ENCODE assay signal across 23 mouse cellular contexts in genomic region chr4:107052962-107053553, GRCm38 (mm10). TPM values are rescaled to one million over a fixed set of nuclear protein-coding genes. Genes with fewer than 3 reads are reported as not detected.
A peak's percentile ranks its signal among the peaks of the same experiment; 100 is the strongest.
DNase-seq lines count a peak whose midpoint lies in the region; ATAC-seq lines count a peak whose summit lies in the region.
"Had no signal": no experiment of that assay in that cellular context is flagged by ENCODE, and none has a peak within 500 bp of the region (broad histone marks: within the 10 kb centered on the region; RNA-seq: fewer than 3 reads in every experiment).

No protein-coding gene starts in this region.

- no peaks in the 10 kb centered on the region for H3K9me3 ChIP-seq in hindbrain, embryonic 11.5 days (ENCODE audit: control insufficient read depth, low read length)
- no peaks in the 10 kb centered on the region for H3K9me3 ChIP-seq in hindbrain, embryonic 14.5 days (ENCODE audit: control insufficient read depth, low read length)
- no peaks in the 10 kb centered on the region for H3K9me3 ChIP-seq in midbrain, embryonic 15.5 days
- H3K9me3 ChIP-seq in midbrain, embryonic 11.5 days (ENCODE audit: control insufficient read depth, low read length) = no peaks in the 10 kb centered on the region
- H3K9me3 ChIP-seq: forebrain, embryonic 15.5 days; liver, embryonic 12.5 days; megakaryocyte, embryonic 14.5 days had no signal

- peaks cover 5% of the 10 kb centered on the region; the same call in 1 of the 2 replicates for H3K36me3 ChIP-seq in hindbrain, embryonic 11.5 days (ENCODE audit: control insufficient read depth, insufficient read depth, low read length)
- peaks cover 32% of the 10 kb centered on the region for H3K36me3 ChIP-seq in hindbrain, embryonic 14.5 days (replicated peaks; ENCODE audit: control insufficient read depth, insufficient read depth)
- H3K36me3 ChIP-seq in midbrain, embryonic 15.5 days (replicated peaks) = peaks cover 5% of the 10 kb centered on the region; the same call in 1 of the 2 replicates
- peaks cover 9% of the 10 kb centered on the region for H3K36me3 ChIP-seq in midbrain, embryonic 11.5 days (ENCODE audit: control insufficient read depth, insufficient read depth, low read length)
- no peaks in the 10 kb centered on the region for H3K36me3 ChIP-seq in splenic B cell, adult 2 months (ENCODE audit: control insufficient read depth, insufficient read depth, low read length, poor library complexity, severe bottlenecking)

- H3K27me3 ChIP-seq in hindbrain, embryonic 11.5 days (ENCODE audit: control insufficient read depth, insufficient read depth, low read length) = no peaks in the 10 kb centered on the region
- no peaks in the 10 kb centered on the region for H3K27me3 ChIP-seq in hindbrain, embryonic 14.5 days (ENCODE audit: control insufficient read depth, insufficient read depth, low read length)
- no peaks in the 10 kb centered on the region for H3K27me3 ChIP-seq in midbrain, embryonic 15.5 days (replicated peaks)
- H3K27me3 ChIP-seq in midbrain, embryonic 11.5 days (ENCODE audit: control insufficient read depth, insufficient read depth, low read length) = no peaks in the 10 kb centered on the region
- H3K27me3 ChIP-seq in splenic B cell, adult 2 months (ENCODE audit: control insufficient read depth, insufficient read depth, low read length, poor library complexity, severe bottlenecking) = no peaks in the 10 kb centered on the region
- H3K27me3 ChIP-seq: forebrain, embryonic 15.5 days; liver, embryonic 12.5 days had no signal

- WGBS in hindbrain, embryonic 11.5 days = 56% methylated on average over 5 of the region's 5 CpGs
- 50% methylated on average over 5 of the region's 5 CpGs for whole genome bisulfite sequencing in hindbrain, embryonic 14.5 days
- WGBS in midbrain, embryonic 15.5 days = 40% methylated on average over 5 of the region's 5 CpGs
- WGBS in midbrain, embryonic 11.5 days = 52% methylated on average over 5 of the region's 5 CpGs

- no peak overlapping the region for H3K4me2 ChIP-seq in hindbrain, embryonic 11.5 days (replicated peaks; ENCODE audit: low read depth, low read length)
- no peak overlapping the region for H3K4me2 ChIP-seq in hindbrain, embryonic 14.5 days (replicated peaks)
- no peak overlapping the region for H3K4me2 ChIP-seq in midbrain, embryonic 15.5 days
- H3K4me2 ChIP-seq in midbrain, embryonic 11.5 days = no peak overlapping the region
- H3K4me2 ChIP-seq: forebrain, embryonic 15.5 days; liver, embryonic 12.5 days had no signal

- DNase-seq in adrenal gland, adult 2 months = peak; percentile 53
- no peak for DNase-seq in adrenal gland, postnatal 25 days
- no peak for DNase-seq in hindbrain, embryonic 11.5 days (ENCODE audit: low spot score)
- DNase-seq in hindbrain, embryonic 14.5 days (ENCODE audit: low spot score) = no peak
- DNase-seq in midbrain, embryonic 11.5 days (ENCODE audit: low spot score, missing footprints) = no peak
- DNase-seq in splenic B cell, adult 2 months (ENCODE audit: low read depth, low spot score) = peak; percentile 32
- DNase-seq in right cerebral cortex, postnatal 10 days (ENCODE audit: low spot score in 2 of 2) = no peak
- DNase-seq: cerebellum, adult 11-12 months; cerebellum, postnatal 36 days; gastrocnemius, postnatal 10 days; heart, postnatal 14 days; kidney, adult 11 months; kidney, postnatal 10 days; layer of hippocampus, adult 9-11 months; thymus, adult 18-20 months had no signal

- ATAC-seq in hindbrain, embryonic 11.5 days (ENCODE audit: low FRiP score) = no peak
- no peak for ATAC-seq in hindbrain, embryonic 14.5 days (ENCODE audit: low FRiP score)
- peak; percentile 27; the same call in 1 of the 2 replicates for ATAC-seq in midbrain, embryonic 15.5 days (replicated peaks)
- no peak for ATAC-seq in midbrain, embryonic 11.5 days (ENCODE audit: low FRiP score)
- ATAC-seq: forebrain, embryonic 15.5 days; liver, embryonic 12.5 days had no signal

- H3K27ac ChIP-seq in hindbrain, embryonic 11.5 days (ENCODE audit: low read depth, low read length) = 0 out of 2 replicates have a peak overlapping the region, but pooled peaks have one; percentile 1
- H3K27ac ChIP-seq in hindbrain, embryonic 14.5 days = no peak overlapping the region
- H3K27ac ChIP-seq in midbrain, embryonic 15.5 days = peak overlapping the region; percentile 18; the same call in 1 of the 2 replicates
- no peak overlapping the region for H3K27ac ChIP-seq in midbrain, embryonic 11.5 days (ENCODE audit: low read depth, low read length)
- H3K27ac ChIP-seq: forebrain, embryonic 15.5 days; liver, embryonic 12.5 days had no signal

- H3K9ac ChIP-seq in hindbrain, embryonic 11.5 days (ENCODE audit: low read depth, low read length) = no peak overlapping the region
- H3K9ac ChIP-seq in hindbrain, embryonic 14.5 days = no peak overlapping the region
- no peak overlapping the region for H3K9ac ChIP-seq in midbrain, embryonic 15.5 days
- no peak overlapping the region for H3K9ac ChIP-seq in midbrain, embryonic 11.5 days (ENCODE audit: low read length)
- H3K9ac ChIP-seq: forebrain, embryonic 15.5 days; liver, embryonic 12.5 days had no signal

- H3K4me3 ChIP-seq in hindbrain, embryonic 11.5 days (ENCODE audit: low read depth, low read length) = no peak overlapping the region
- no peak overlapping the region for H3K4me3 ChIP-seq in hindbrain, embryonic 14.5 days (replicated peaks; ENCODE audit: low read length)
- H3K4me3 ChIP-seq in midbrain, embryonic 15.5 days = no peak overlapping the region
- H3K4me3 ChIP-seq in midbrain, embryonic 11.5 days (ENCODE audit: low read depth, low read length) = no peak overlapping the region
- H3K4me3 ChIP-seq: forebrain, embryonic 15.5 days; liver, embryonic 12.5 days; megakaryocyte, embryonic 14.5 days had no signal

- H3K4me1 ChIP-seq in hindbrain, embryonic 11.5 days (replicated peaks; ENCODE audit: control insufficient read depth, insufficient read depth, low read length) = no peaks in the 10 kb centered on the region; the same call in 1 of the 2 replicates
- no peaks in the 10 kb centered on the region for H3K4me1 ChIP-seq in hindbrain, embryonic 14.5 days (replicated peaks; ENCODE audit: control insufficient read depth, insufficient read depth, low read length)
- H3K4me1 ChIP-seq in midbrain, embryonic 15.5 days = no peaks in the 10 kb centered on the region
- peaks cover 3% of the 10 kb centered on the region; the same call in 1 of the 2 replicates for H3K4me1 ChIP-seq in midbrain, embryonic 11.5 days (ENCODE audit: control insufficient read depth, insufficient read depth, low read length)
- H3K4me1 ChIP-seq: forebrain, embryonic 15.5 days; liver, embryonic 12.5 days had no signal

RNA-seq across cellular contexts. Expression of gene Mrpl37, which starts 13.6 kb away (rescaled TPM):
- 100 to 1,000 TPM in 1 of 2 experiments, 10 to 100 TPM in 1; 97.2 to 102 TPM for total RNA-seq in adrenal gland, adult 2 months (2021)
- polyA plus RNA-seq in adrenal gland, adult 2 months (2012; rRNA removed) = 76.4 and 77.1 TPM in 2 replicates
- 92.2 and 107 TPM in 2 replicates for total RNA-seq in adrenal gland, postnatal 25 days (2021)
- polyA plus RNA-seq in hindbrain, embryonic 11.5 days (2014; fragmentation: Nextera tagmentation; extraction: Ambion mirVana) = 107 and 113 TPM in 2 replicates
- 86.2 and 89.8 TPM in 2 replicates for polyA plus RNA-seq in hindbrain, embryonic 14.5 days (2014; fragmentation: Nextera tagmentation; extraction: Ambion mirVana)
- polyA plus RNA-seq in midbrain, embryonic 15.5 days (2015; fragmentation: Nextera tagmentation; extraction: Ambion mirVana) = 77.7 and 82.3 TPM in 2 replicates
- polyA plus RNA-seq in midbrain, embryonic 11.5 days (2014; fragmentation: Nextera tagmentation; extraction: Ambion mirVana) = 106 and 112 TPM in 2 replicates

RNA-seq across cellular contexts. Expression of gene Cyb5rl, which starts 13.7 kb away (rescaled TPM):
- total RNA-seq in adrenal gland, adult 2 months (2021) = 10 to 100 TPM; 22.9 to 27.3 TPM
- polyA plus RNA-seq in adrenal gland, adult 2 months (2012; rRNA removed) = 13.4 and 14.1 TPM in 2 replicates
- 18.7 and 29.8 TPM in 2 replicates for total RNA-seq in adrenal gland, postnatal 25 days (2021)
- polyA plus RNA-seq in hindbrain, embryonic 11.5 days (2014; fragmentation: Nextera tagmentation; extraction: Ambion mirVana) = 2.3 and 5.5 TPM in 2 replicates
- polyA plus RNA-seq in hindbrain, embryonic 14.5 days (2014; fragmentation: Nextera tagmentation; extraction: Ambion mirVana) = 2.7 and 4.8 TPM in 2 replicates
- polyA plus RNA-seq in midbrain, embryonic 15.5 days (2015; fragmentation: Nextera tagmentation; extraction: Ambion mirVana) = 3.7 and 4.7 TPM in 2 replicates
- 5.6 TPM in 2 replicates for polyA plus RNA-seq in midbrain, embryonic 11.5 days (2014; fragmentation: Nextera tagmentation; extraction: Ambion mirVana)

RNA-seq across cellular contexts. Expression of gene Cdcp2, which starts 43.6 kb away (rescaled TPM):
- not detected for total RNA-seq in adrenal gland, adult 2 months (2021)
- 0.06 and 0.08 TPM in 2 replicates for polyA plus RNA-seq in adrenal gland, adult 2 months (2012; rRNA removed)
- not detected in 2 replicates for total RNA-seq in adrenal gland, postnatal 25 days (2021)
- polyA plus RNA-seq in hindbrain, embryonic 11.5 days (2014; fragmentation: Nextera tagmentation; extraction: Ambion mirVana) = 0.13 and 0.20 TPM in 2 replicates
- polyA plus RNA-seq in hindbrain, embryonic 14.5 days (2014; fragmentation: Nextera tagmentation; extraction: Ambion mirVana) = not detected in 2 replicates
- not detected in 2 replicates for polyA plus RNA-seq in midbrain, embryonic 15.5 days (2015; fragmentation: Nextera tagmentation; extraction: Ambion mirVana)
- polyA plus RNA-seq in midbrain, embryonic 11.5 days (2014; fragmentation: Nextera tagmentation; extraction: Ambion mirVana) = 0.11 and 0.29 TPM in 2 replicates
- total RNA-seq: gastrocnemius, postnatal 10 days; heart, postnatal 14 days; left cerebral cortex, postnatal 10 days had no signal
- polyA plus RNA-seq: C2C12; forebrain, embryonic 15.5 days; liver, embryonic 12.5 days; lung, embryonic 16.5 days; urinary bladder, adult 2 months had no signal

Comparison
In these comparisons a context has a peak if more than half of its experiments do, and no peak if none do; other contexts are left out.
1. DNase-seq: peak in adrenal gland, adult 2 months (single experiment) and splenic B cell, adult 2 months (single experiment); none in adrenal gland, postnatal 25 days (single experiment), hindbrain, embryonic 11.5 days (single experiment), hindbrain, embryonic 14.5 days (single experiment), midbrain, embryonic 11.5 days (single experiment) and right cerebral cortex, postnatal 10 days (0 of 2).
2. H3K27ac ChIP-seq: peak in hindbrain, embryonic 11.5 days (single experiment) and midbrain, embryonic 15.5 days (single experiment); none in hindbrain, embryonic 14.5 days (single experiment) and midbrain, embryonic 11.5 days (single experiment).